Mouse (Mus musculus) stomach, postnatal 0 days (tissue): ENCODE measurements around the gene Arl5a.

Experiments
- CTCF ChIP-seq: IDR thresholded peaks from 2 replicates; pipeline ENCODE4 v1.5.1; 2016; ENCODE audit warnings: antibody characterized with exemption, low read depth, mild to moderate bottlenecking, moderate library complexity
- EP300 ChIP-seq: optimal IDR thresholded peaks from 2 replicates; pipeline ENCODE3; 2016; ENCODE audit warnings: antibody characterized with exemption

GRCm38 (mm10) chr2:52426041-52426440, 1.3 kb upstream of the Arl5a start:
- no peak for TF ChIP-seq CTCF
- no peak for TF ChIP-seq EP300
